Mouse (Mus musculus): ENCODE data around the gene Nnat. TPM values are rescaled to one million over a fixed set of nuclear protein-coding genes. Genes with fewer than 3 reads are reported as not detected.
A peak's percentile ranks its signal among the peaks of the same experiment; 100 is the strongest.
"Not testable (repeated sequence)": the region's sequence is repeated elsewhere in the genome, so short reads cannot be mapped to it uniquely, and the experiment has no call there.

The Nnat gene
- total RNA-seq, 2 experiments from 2014 or later: 3.9 to 6.4 TPM

DNA sequence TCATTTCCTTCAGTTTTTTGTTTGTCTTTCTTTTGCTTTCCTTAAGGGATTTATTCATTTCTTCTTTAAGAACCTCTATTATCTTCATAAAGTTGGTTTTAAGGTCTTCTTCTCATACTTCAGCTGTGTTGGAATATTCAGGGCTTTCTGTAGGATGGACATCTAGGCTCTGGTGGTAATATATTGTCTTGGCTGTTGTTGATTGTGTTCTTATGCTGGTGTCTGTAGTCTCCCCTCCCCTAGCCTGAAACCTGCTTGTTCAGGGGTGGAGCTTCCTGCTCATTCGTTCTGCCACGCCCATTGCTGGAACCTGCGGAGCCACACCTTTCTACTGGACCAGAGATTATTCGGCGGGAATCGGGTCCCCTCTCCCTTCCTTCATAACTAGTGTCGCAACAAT lies 25.5 kb downstream of the Nnat start:
- intact Hi-C loops (cut with DNase I); DNase-seq: not testable (repeated sequence)

DNA sequence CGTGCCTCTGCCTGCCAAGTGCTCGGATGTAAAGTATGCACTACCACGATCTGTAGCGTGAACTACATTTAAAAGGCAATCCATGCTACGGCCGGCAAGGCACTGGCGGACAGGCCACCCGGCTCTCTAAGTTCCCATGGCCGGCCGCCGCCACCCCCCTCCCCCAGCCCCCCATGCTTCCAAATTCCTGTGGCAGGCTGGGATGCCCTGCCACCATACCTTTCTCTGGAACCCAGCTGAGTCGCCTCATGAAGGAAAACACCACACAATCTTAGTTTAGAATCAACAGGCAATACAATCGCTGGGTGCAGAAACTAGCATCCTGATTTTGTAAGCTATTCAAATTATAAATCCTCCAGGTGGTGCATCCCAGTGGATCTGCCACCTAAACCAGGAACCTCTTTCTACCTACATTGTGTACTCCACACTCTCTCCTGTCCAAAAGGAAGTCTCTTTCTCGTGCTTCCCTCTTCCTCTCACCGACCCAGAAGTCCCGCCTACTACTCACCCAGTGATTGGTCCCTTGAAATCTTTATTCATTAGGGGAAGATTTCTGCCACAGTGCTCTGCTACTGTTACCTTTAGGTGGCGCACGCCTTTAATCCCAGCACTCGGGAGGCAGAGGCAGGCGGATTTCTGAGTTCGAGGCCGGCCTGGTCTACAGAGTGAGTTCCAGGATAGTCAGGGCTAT lies 37.1 kb downstream of the Nnat start:
- intact Hi-C loops (cut with DNase I): no loop called here

DNA sequence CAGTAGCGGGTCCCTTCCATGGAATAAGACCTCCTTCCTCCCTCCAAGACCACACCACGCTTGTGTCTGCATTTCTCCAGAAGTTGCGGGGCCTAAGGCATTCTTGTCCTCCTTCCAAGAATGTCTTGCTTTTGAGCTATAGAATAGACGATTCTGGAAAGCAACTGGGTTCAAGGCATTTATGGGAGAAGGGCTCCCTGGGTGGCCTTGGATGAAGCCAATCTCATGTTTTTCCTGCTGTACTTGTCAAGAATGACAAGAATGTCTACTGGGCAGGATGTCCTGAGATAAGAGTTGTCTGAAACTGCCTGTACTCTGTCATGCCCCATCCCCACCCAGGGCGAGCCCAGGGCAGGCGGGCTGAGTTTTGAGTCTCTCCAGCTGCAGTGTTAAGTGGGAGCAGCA lies 41.6 kb downstream of the Nnat start:
- intact Hi-C loops (cut with DNase I): loop anchor here (10.0 kb wide), 2 partner anchors 603 to 743 kb away; no protein-coding TSS in a partner anchor
- DNase-seq: peak; percentile 25 to 33

More for the DNA sequence above, 37.1 kb downstream of the Nnat start:
- DNase-seq: no peak

GRCm38 (mm10) chr2:157605025-157605675 lies 45.3 kb downstream of the Nnat start:
- peak; percentile 78 to 84 for DNase-seq
- intact Hi-C loops (cut with DNase I): loop anchor here (2.0 to 10.0 kb wide), 3 partner anchors 30 to 740 kb away; no protein-coding TSS in a partner anchor

GRCm38 (mm10) chr2:157607542-157608236 lies 47.8 kb downstream of the Nnat start:
- DNase-seq: no peak
- intact Hi-C loops (cut with DNase I): loop anchor here (10.0 kb wide), 2 partner anchors 597 to 737 kb away; no protein-coding TSS in a partner anchor

GRCm38 (mm10) chr2:157611735-157612134 lies 51.9 kb downstream of the Nnat start:
- intact Hi-C loops (cut with DNase I): no loop called here
- no peak for DNase-seq

Small RNAs within 50 kb of the gene (microRNA-seq; reads per million reads assigned to microRNA genes)
- gene Gm23134: 0.47 to 0.70 reads per million in 2 experiments

Other genes starting within 250 kb of the Nnat start
- not detected for gene Ghrh, start 212.6 kb upstream of the Nnat start, total RNA-seq (2021)
- gene Manbal, start 192.5 kb upstream of the Nnat start, total RNA-seq (2021): 10 to 100 TPM; 32.4 to 34.0 TPM
- gene Src, start 141.6 kb upstream of the Nnat start, total RNA-seq (2021): 1 to 10 TPM; 8.4 to 9.5 TPM
- gene Blcap, start 11.2 kb downstream of the Nnat start, total RNA-seq (2021): 10 to 100 TPM; 61.1 to 63.8 TPM
- 10 to 100 TPM; 14.0 to 14.7 TPM for gene Ctnnbl1, start 177.3 kb downstream of the Nnat start, total RNA-seq (2021)